Mouse (Mus musculus) thymus, postnatal 25 days (tissue): ENCODE results near the gene Aifm1.
"Not testable (repeated sequence)": the region's sequence is repeated elsewhere in the genome, so short reads cannot be mapped to it uniquely, and the experiment has no call there.

Experiments
- DNase-seq: peaks from one replicate; pipeline ENCODE4 v3.0.0; 2022

The Aifm1 gene

DNA sequence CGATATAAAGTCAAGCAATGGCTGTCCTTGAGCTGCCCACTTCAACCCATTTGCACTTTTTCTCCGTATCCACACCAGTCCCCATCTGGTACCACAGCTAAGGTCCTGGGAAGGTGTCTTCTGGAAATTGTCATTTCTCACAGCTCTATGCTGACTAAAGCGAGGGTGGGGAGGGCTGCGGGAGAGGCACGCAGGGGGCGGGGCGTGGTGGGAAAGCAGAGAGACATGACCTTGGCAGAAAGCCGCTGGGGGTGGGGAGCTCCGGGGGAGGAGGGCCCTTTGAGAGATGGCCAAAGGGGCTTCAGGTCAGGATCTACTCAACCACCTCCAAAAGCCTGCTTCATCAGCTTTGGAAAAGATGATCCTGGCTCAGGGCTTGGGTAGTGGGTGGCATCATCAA, 58.3 kb downstream of the Aifm1 start:
- DNase-seq, result peak; percentile 58

DNA sequence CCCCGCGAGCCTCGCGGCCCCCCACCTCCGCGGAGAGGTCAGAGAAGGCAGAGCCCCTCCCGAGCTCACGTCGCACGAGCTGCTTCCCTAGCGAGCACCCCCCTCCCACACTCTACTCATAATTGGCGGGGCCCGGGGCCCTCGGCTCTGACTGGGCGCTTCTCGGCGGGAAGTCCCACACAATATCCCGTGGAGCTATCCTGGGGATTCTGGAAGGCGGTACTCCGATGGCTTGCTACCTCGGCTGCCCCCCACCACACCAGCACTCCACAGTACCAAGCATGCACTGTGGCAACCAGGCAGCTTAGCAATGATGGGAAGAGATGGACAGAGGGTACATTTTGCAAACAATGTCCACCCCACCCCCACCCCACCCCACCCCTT, 58.9 kb downstream of the Aifm1 start:
- DNase-seq, result no peak

DNA sequence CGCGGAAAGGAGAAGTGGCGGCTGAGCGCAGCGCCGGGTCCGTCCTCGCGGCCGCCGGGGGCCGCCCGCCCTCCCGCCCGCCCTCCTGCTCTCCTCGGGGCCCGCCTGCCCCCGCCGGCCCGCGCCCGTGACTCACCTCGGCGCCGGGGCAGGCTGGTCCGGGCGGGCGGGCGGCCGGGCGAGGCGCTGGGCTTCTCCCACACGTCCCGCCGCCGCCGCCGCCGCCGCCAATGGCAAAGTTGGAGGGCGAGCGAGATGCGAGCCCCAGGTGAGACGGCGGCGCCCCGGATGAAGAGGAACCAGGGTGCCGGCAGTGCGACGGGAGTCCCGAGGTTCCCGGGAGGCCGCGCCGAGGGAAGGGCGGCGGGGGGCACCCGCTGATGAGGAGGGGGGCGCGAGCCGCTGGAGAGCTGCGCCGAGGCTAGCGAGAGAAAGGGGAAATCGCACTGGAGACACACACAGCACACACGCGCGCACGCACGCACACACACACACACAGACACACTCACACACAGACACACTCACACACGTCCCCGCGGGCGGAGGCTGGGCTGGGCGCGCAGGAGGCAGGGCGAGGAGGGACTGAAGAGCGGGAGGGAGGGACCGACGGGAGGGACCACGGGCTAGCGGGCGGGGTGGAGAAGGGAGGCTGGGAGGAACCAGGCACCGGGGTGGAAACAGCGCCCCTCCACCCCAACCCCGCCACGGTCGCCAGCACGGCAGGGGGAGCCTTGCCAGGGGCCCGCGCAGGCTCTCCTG, 59.4 kb downstream of the Aifm1 start:
- DNase-seq, result peak; percentile 82

DNA sequence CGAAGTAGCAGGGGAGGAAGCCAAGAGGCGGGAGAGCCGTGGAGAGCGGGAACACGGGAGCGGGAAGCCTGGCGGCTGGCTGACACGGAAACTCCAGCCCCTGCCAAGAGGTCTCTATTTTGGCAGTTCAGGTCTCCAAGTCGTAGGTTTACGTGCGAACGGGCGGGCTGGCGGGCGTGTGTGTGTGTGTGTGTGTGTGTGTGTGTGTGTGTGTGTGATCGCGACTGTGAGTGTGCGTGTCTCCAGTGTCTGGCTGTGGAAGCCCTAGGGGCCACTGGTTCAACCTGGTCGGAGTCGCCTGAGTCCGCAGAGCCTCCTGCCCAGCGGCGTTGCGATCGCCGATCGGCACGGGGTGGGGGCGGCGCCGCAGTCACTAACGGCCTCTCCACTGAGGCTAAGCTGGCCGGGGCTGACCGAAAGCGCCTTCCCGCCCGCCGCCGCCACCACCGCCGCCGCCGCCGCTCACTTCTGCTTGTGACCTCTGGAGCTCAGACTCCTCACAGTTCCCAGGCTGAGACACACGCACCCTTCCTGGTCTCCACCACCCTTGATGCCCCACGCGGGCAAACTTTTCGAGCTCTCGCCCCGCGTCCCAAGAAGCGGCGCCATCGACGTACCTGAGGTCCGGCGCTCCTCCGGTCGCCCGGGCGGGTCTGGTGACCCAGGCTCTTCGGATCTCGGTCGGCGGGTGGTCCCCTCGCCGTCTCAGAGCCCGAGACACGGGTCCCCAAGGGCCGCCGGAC, 60.3 kb downstream of the Aifm1 start:
- no peak for DNase-seq

DNA sequence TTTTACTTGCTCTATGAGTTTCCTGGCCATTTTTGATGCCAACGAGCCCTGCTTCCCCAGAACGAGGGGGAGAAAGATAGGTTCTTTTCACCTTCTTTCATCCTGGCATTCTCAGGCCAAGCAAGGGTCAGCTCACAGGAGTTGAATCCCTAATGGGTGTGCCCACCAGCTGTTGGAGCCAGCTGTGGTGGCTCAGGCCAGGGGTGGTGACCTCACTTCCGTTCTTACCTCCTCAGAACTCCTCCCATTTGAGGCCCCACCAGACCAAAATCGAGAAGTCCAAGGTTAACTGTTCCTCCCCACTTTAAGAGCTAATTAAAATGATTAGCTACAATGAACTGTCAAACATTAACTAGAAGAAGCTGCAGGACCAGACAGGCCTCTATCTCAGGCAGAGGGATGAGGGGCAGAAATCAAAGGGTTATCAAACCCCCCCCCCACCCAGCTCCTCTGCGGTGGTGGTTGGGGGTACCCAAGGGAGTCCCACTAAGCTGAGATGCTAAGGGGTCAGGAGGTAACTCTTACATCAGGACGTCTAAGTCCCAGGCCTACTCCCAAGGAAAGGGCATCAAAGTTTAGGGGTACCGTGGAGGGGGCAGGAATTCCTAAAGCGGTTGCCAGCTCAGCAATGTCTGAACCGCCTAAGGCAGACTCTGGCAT, 61.0 kb downstream of the Aifm1 start:
- DNase-seq, result no peak

DNA sequence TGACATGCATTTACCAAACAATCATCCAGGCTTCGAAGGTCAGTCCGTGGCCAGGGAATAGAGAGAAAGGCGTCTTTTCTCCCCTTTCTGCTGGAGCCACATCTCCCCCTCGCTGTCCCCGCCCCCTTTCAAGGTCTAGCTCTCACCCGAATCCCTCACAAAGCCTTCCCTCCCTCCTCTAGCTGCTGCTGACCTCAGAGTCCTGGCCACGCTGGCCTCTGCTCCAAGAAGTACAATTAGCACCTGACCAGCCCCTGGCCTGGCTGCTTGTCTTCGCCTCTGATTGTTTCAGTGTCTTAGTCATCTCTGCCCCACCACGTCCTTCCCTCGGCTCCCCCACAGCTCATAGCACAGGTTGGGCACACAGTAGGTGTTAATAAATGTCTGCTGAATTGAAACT, 63.7 kb downstream of the Aifm1 start:
- no peak for DNase-seq

DNA sequence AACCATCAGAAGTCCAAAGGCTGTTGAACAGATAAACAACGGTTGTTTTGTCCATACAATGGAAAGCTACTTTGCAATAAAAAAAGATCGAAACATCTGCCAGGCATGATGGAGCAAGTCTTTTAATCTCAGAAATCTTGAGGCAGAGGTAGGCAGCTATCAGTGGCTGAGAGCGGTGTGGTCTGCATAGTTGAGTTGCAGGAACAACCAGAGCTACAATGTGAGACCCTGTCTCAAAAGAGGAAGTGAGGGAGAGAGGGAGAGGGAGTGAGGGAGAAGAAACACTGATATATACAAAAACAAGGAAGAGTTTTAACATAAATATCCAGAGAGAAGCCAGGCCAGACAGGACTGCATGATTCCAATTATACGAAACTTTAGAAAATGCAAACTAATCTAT, 68.7 kb downstream of the Aifm1 start:
- DNase-seq, result no peak

DNA sequence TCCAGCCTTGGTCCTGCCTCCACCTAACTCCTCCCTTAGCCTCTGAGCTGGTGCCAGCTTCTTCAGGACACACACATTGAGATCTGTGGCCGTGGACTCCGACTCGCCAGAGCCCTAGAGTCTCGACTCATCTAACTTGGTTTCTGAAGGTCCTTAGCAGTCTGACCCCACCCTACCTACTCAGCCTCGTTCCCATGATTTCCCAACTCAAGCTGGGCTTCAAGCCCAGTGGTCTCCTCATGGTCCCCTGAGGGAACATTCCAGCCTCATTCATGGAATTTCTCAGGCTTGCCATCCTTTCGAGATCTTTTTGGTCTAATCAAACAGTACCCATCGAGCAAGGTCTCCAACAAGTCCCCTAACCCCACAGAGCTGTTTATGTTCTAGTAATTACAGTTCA, 71.4 kb downstream of the Aifm1 start:
- no peak for DNase-seq

DNA sequence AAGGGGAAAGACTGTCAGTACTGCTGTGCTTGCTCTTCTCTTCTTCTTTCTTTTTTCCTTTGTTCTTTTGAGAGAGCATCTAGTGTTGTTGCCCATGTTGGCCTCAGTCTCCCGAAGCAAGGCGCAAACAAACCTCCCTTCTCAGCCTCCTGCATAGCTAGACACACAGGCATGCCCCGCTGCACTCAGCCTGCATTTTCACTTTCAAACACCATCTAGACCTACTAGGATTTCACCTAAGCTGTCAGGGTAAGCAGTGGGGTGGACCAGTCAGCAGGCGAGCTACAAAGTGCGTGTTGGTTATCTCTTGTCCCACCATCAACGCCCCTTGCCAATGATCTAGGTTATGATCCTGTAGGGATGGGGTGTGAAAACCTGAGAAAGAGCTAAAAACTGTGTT, 71.8 kb downstream of the Aifm1 start:
- DNase-seq, result no peak

DNA sequence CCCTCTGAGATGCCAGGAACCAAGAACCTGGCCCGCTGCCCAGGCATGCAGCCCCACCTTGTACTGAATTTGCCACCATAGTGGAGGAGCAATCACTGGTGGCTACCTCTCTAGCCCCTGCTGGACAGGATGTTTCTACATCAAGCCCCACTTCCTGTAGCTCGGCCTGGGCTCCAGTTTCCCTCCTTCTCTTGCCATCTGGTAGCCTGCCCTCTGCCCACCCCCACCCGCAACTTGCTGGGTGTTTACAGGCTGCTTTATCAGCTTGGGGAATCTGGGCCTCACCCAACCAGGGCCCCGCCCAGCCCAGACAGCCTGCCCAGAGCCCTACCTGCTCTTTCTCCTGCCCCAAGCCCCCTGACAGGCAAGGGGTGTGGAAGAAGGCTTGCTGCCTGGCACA, 74.3 kb downstream of the Aifm1 start:
- peak; percentile 32 for DNase-seq

DNA sequence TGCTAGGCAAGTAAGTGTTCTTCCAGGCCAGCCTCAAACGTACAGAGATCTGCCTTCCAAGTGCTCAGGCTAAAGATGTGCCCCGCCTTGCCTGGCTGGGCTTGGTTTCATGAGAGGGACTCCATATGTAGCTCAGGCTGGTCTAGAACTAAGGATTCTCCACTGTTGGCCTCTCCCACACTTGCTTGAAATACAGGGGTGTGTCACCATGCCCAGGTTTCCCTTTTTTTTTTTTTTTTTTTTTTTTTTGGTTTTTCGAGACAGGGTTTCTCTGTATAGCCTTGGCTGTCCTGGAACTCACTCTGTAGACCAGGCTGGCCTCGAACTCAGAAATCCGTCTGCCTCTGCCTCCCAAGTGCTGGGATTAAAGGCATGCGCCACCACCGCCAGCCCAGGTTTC, 77.3 kb downstream of the Aifm1 start:
- not testable (repeated sequence) for DNase-seq

DNA sequence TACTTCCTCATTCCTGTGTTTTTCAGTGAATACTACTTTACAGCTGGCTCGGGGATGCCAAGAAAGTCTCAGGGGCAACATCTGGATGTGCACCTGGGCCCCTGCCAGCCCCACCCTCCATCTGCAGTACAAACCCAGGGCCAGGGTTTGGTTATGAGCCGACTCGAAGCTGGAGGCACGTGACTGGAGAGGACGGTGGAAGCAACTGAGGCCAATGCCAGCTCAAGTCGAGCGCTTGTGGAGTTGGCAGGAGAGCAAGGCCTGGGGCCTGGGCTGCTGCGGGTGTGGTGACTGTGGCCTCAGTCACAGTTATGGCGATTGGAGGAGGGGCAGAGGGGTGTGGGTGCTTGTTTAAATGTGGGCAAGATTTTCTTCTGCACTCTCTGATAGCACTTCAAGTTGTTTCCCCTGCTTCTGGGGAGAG, 77.9 kb downstream of the Aifm1 start:
- DNase-seq, result peak; percentile 62

DNA sequence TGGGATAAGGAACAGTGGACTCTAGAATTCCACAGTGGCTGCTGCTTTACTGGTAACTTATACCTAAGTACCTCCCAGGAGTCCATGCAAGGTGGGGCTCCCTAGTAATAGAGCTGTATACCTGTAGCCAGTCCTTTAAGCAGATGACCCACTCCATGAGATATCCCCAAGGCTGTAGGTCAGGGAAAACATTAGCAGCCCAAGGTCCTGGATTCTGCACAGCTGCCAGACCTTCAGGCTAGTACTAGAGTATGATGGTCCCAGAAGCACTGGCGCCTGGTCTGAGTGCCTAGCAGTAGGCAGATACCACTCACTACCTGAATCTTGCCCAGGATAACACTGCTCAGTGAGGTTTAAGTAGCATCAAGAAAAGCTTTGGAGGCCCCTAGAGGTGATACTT, 79.1 kb downstream of the Aifm1 start:
- no peak for DNase-seq

DNA sequence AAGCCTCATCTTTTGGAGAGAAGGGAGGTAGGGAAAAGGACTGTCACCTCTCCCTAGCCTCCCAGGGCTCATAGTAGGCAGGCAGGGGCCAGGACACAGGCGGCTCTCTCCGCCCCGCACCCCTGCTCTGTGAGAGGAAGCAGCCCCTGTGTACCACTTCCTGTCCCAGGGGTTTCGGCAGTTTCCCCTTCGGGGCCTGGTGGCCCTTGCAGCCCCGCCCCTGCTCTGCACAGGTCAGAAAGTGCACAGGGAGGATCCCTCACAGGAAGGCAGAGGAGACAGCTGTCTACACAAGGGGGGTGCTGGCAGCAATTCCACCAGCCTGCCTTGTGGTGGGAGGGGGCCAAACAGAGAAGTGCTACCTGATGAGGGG, 79.8 kb downstream of the Aifm1 start:
- DNase-seq, result peak; percentile 88

DNA sequence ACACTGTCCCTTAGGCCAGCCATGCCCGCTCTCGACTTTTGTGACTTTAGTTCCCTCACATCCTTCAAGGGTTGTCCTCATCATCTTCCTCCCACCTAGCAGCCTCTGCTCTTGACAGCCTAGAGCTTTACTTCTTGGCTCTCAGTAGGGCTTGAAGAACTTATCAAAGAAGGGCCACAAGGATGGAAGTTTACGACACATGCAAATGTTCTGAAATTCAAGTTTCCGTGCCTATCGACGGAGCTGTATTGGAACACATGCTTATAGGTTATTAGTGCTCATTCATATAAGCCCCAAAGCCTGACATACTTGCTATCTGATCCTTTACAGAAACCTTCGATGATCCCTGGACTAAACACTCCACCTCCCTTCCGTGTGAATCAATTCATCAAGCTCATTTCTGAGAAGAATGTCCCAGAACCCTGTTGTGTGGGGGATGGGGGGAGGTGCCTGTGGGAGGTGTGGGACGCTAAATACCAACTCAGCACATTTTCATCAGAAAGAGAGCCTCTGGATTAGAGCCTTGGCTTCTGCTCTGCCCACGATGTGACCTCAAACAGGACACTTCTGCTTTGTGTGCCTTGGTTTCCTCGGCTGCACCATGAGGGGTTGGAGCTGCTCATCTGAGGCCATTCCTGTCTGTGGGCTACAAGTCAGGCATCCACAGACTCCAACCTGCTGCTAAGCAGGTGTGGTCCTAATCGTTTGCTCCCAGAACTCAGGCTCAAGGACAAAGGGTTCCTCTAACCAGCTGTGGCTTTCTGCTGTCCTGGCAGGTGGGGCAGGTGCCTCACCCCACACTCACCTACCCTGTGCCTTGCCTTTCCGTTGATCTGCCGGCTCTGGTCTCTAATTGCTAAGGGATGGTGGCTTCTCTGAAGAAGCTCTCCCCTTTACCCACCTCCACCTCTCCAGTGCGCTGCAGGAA, 80.5 kb downstream of the Aifm1 start:
- DNase-seq, result peak; percentile 34

DNA sequence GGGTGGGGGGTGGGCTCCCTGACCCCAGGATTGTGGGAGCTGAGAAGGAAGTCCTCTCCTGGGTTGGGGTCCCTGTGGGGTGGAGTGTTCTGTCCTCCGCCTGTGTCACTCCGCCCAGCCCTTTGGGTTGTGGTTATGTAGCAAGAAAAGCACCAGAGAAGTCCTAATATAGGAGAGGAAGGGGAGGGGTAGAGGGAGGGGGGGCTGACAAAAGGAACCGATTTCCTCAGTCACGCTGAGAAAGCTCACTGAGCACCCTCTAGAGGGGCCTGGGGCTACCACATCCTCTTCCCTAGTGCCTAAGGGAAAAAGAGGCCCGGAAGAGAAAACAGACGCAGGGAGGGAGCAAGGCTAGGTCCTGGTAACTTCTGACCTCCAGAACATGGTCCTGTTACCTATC, 83.8 kb downstream of the Aifm1 start:
- DNase-seq, result peak; percentile 72

DNA sequence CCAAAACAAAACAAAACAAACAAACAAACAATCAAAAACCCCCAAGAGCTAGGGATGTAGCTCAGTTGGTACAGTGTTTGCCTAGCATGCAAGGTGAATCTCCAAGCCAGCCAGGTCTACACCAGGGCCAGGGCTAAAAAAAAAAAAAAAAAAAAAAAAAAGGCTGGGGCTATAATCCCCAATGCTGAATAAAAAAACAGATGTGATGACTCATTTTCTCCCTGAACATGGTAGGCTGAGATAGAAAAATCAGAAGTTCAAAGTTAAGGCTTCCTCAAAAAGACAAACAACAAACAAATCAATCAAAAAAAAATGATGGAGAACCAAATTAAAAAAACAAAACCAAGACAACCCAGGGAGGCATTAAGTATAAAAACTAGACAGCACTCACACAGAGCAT, 84.3 kb downstream of the Aifm1 start:
- DNase-seq, result no peak

DNA sequence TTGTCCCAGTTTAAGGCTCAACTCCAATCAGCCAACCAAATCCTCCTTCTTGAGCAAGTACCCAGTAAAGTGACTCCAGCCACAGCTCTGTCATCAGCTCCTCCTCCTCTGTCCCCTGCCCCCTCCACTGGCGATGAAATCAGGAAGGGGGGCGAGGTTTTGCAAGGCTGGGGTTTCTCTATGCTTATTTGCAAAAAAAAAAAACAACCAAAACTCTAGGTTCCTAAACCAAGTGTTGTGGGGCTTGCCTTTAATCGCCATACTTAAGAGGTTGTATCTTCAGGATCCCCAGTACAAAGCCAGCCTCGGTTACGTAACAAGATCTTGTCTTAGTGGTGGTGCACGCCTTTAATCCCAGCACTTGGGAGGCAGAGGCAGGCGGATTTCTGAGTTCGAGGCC, 84.7 kb downstream of the Aifm1 start:
- no peak for DNase-seq

DNA sequence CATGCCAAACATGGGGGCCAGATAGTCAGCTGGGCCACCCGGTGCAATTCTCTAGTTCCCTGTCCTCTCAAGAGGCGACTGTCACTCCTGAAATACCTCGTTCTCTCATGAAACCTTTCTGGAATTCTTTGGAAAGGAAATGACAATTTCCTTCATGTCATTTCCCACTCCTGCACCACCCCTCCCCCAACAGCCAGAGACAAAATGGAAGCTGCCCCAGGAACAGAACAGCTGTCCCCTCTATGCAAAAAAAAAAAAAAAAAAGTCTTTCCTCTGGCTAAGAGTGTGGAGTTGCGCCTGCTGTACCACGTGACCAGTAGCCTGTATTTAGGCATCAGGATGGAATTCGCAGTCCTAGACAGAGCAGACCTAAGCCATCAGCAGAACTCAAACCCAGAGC, 85.1 kb downstream of the Aifm1 start:
- no peak for DNase-seq

DNA sequence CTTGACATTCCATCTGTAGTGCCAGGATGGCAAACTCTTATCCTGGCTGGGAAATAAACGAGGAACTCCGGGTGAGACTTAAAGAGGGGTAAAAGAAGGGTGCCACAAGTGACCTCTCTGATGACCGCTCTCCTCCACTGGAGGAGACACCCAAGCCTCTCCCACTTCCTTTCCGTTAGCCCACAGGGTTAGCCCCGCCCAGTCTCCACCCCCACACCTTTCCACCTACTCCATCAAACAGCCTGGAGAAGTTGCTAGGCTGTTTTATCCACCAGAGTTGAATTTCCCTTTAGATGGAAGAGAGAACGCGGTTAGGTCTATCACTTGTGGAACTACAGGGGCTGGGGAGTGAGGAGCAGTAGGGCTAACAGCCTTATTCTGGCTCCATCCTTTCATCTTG, 88.1 kb downstream of the Aifm1 start:
- peak; percentile 83 for DNase-seq
